Mouse (Mus musculus) G1E (cell line): Measurements from ENCODE around the gene Adora1.

Experiments
- CTCF ChIP-seq: IDR thresholded peaks from 2 replicates; pipeline ENCODE4 v1.5.1; 2012; ENCODE audit warnings: low read depth, low read length, inconsistent platforms, mixed read lengths
- GATA1 ChIP-seq: IDR thresholded peaks from 2 replicates; pipeline ENCODE4 v1.6.1; 2012; ENCODE audit warnings: borderline replicate concordance, low read length, inconsistent platforms, mixed read lengths
- TAL1 ChIP-seq: conservative IDR thresholded peaks from 2 replicates; pipeline ENCODE4 v1.6.1; 2012; ENCODE audit warnings: low read depth, low read length, inconsistent platforms, mixed read lengths

DNA sequence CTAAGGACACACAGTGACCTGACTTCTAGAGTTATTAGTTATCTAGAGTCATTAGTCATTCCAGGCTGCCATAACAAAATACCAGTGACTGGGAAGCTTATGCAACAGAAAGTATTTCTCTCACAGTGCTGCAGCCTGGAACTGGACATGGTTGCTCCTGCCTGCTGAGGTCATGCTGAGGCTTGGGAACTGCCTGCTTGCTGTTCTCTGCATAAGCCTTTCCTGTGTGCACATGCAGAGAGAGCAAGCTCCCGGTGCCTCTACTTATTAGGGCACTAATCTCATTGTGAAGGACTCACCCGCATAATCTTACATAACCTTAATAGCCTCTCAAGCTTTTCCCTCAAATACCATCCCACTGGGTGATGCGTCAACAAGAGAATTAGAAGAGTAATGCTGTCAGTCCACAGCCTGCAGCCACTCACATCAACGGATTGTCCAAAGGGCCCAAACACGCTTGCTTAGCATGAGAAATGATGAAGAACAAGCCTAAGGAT lies 37.6 kb upstream of the Adora1 start:
- no peak for TF ChIP-seq CTCF
- TF ChIP-seq TAL1 = no peak
- no peak for TF ChIP-seq GATA1
